Mouse (Mus musculus) liver, adult (tissue): ENCODE measurements around the gene Ptges2.

Source experiments
- GATA4 ChIP-seq: IDR thresholded peaks from 2 replicates; pipeline ENCODE4 v1.6.1; 2014; ENCODE audit warnings: mild to moderate bottlenecking, low read length; ENCODE audit not compliant: insufficient replicate concordance

Ptges2 gene

GRCm38 (mm10) chr2:32440164-32440563 is 44.5 kb downstream of the Ptges2 start:
- TF ChIP-seq GATA4 = no peak

GRCm38 (mm10) chr2:32440632-32441031 is 44.9 kb downstream of the Ptges2 start:
- no peak for TF ChIP-seq GATA4

DNA sequence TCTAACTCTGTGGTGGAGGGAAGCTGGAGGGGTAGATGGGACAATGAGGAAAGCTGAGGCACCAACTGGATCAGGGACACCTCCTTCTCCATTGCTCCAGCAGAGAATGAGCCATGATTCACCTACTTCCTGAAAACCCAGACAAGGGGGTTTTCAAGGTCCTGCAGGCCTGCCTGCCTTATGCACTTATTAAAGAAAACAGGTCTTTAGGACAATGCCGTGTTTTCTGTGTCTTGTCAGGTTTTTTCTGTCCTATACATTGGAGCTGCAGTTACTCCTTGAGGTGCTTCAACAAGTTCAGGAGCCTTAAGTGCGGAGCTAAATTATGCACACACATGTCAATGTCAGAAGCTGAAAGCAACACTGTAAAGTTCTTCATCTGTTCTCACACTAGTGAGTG is 45.9 kb downstream of the Ptges2 start:
- no peak for TF ChIP-seq GATA4

- TF ChIP-seq GATA4 = no peak
Measured at GRCm38 (mm10) chr2:32445535-32445934, 49.8 kb downstream of the Ptges2 start.

DNA sequence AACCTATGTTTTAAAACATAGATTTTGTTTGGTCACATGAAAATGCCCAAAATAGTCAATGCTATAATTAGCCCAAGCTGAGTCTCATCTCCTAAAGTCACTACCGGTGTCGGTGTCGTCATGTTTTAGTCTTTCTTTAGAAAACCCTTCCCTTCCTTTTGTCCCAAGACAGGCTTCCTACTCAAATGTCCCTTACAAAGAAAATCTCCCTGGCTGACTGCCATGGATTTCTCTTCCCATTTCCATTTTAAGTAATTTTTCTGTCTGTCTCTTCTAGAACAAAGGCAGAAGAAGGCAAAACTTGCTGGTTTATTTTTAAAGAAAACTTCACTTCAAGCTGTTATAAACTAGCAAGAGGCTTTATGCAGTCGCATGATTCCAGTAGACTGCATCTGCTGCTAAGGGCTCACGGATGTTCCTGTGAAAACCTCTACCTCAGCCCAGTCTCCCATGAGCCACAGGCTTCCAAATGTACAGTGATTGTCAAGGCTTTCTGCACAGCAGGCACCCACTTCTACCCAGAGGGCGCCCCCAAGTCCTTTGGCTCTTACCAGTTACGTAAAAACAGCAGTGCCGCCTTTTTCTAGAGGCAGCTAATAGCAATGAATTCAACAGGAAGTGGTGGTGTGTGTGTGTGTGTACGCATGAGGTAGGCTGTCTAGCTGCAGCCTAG is 51.7 kb downstream of the Ptges2 start:
- TF ChIP-seq GATA4 = no peak

DNA sequence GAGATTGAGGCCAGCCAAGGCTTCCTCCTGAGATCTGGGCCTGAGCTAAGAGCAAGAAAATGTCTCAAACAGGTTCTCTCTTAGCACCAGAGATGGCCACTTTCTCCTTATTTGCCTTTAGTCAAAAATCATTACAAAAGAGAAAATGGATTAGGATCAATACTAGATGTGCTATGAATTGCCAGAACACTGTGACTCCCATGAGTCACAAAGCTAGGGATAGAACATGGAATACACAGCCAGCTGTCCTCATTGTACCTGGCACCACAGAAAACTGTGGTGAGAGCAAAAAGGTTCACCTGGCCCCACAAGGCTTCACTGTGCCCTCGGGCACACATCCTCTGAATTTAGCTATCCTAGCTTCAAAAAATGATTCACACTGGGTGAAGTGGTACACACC is 52.8 kb downstream of the Ptges2 start:
- TF ChIP-seq GATA4 = no peak

- no peak for TF ChIP-seq GATA4
Measured at GRCm38 (mm10) chr2:32449761-32450754, 54.4 kb downstream of the Ptges2 start, which contains the start of gene Naif1. TSS of gene Naif1 (plus strand) at chr2:32450457.

GRCm38 (mm10) chr2:32450881-32451844 is 55.5 kb downstream of the Ptges2 start, which contains the start of gene Slc25a25:
TSS of gene Slc25a25 (minus strand) at chr2:32451445.
- TF ChIP-seq GATA4 = no peak

DNA sequence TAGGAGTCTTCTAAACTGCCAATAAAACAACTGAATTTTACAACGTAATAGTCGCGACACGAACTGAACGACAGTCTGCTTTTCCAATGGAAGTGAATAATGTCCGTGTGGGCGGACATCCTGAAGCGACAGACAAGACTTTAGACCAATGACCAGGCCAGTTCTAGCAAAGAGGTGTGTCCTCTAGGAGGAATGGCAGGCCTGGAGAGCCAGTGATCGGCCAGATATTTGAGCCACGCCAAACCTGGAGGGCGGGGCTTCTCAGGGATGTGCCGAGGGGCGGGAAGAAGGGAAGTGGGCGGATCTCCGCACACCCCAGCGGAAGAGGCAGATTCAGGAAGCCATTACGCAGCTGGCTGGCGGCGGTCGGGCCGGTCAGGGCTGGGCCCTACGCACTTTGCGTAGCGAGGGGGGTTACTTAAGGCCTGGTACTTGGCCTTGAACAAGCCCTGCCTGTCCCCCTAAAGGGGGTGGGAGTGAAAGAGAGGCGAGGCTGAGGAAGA is 56.2 kb downstream of the Ptges2 start:
- no peak for TF ChIP-seq GATA4

GRCm38 (mm10) chr2:32452441-32452971 is 56.8 kb downstream of the Ptges2 start:
- TF ChIP-seq GATA4 = no peak

GRCm38 (mm10) chr2:32453641-32454303 is 58.1 kb downstream of the Ptges2 start:
- no peak for TF ChIP-seq GATA4

GRCm38 (mm10) chr2:32454633-32455032 is 58.9 kb downstream of the Ptges2 start:
- no peak for TF ChIP-seq GATA4

- TF ChIP-seq GATA4 = no peak
Measured at GRCm38 (mm10) chr2:32455101-32455500, 59.4 kb downstream of the Ptges2 start.
